Mouse (Mus musculus): ENCODE measurements around the gene Nifk.

Gene Nifk

DNA sequence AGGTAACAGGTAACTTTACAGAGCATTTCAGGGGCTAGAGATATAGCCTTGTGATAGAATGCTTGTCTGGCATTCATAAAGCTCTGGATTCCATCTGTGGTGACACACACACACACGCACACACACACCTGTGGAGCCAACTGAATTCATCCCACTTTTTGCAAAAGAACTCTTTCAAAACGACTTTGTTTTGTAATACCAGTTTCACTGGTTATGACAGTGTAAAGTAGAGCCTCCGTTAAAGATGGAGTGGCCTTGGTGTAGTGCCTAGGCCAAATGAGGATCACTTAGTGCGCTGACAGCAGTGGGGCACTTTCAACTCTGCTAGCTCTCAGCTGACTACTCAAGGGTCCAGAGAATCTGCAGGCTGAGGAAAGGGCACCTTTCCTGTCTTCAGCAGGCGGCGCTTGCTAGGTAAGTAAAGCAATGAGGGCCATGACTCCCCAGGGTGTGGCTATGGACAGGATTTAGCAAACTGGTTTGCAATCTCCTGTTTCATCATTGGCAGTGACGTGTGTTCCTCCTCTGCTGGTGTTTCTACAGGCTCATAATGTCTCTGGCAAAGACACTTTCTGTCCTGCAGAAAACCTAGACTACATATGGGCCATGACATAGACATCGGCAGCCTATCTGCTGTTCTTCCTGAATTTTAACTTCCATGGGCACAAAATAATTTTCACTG lies 58.6 kb downstream of the Nifk start:
- no peak for DNase-seq (ENCODE audit: low spot score in 2 of 2)
